Mouse (Mus musculus): ENCODE measurements around the gene Pcnp. TPM values are rescaled to one million over a fixed set of nuclear protein-coding genes. Genes with fewer than 3 reads are reported as not detected.

Gene Pcnp
- polyA plus RNA-seq, 1 experiment from 2014 or later = 195 TPM

DNA sequence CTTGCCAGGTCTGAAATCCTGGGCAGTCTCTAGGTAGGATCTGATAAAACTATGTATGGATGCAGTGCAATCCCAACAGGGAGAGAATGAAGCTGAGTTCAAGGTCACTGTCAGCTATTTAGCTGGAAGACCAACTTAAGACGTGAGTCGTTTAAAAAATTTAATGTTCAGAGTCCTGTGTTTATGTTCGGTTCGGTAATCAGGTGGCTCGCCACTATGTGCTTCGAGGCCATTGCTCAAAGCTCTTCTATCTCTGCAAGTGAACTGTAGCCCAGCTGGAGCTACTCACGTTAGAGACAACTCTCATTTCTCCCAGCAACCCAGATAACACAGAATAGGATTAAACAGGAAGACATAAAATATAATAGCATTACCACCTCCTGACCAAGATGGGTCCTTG is 15.5 kb downstream of the Pcnp start:
- Histone ChIP-seq H3K36me3 (ENCODE audit: control insufficient read depth, insufficient read depth, low read length) (peaks cover 17% of the 10 kb centered on the region), H3K4me2 (no peak overlapping the region), H3K4me1 (replicated peaks; ENCODE audit: control insufficient read depth, insufficient read depth, low read length) (no peaks in the 10 kb centered on the region), H3K27ac (ENCODE audit: low read depth, low read length) (no peak overlapping the region), H3K9ac (ENCODE audit: low read depth, low read length) (no peak overlapping the region), H3K27me3 (replicated peaks; ENCODE audit: control insufficient read depth, insufficient read depth, low read length) (no peaks in the 10 kb centered on the region), H3K9me3 (ENCODE audit: control insufficient read depth, low read length) (no peaks in the 10 kb centered on the region), H3K4me3 (ENCODE audit: low read depth, low read length) (no peak overlapping the region)
- no peak for DNase-seq (ENCODE audit: low spot score)
- no peak for ATAC-seq (replicated peaks; ENCODE audit: low FRiP score)
- WGBS = 83% methylated on average over 7 of the region's 7 CpGs

DNA sequence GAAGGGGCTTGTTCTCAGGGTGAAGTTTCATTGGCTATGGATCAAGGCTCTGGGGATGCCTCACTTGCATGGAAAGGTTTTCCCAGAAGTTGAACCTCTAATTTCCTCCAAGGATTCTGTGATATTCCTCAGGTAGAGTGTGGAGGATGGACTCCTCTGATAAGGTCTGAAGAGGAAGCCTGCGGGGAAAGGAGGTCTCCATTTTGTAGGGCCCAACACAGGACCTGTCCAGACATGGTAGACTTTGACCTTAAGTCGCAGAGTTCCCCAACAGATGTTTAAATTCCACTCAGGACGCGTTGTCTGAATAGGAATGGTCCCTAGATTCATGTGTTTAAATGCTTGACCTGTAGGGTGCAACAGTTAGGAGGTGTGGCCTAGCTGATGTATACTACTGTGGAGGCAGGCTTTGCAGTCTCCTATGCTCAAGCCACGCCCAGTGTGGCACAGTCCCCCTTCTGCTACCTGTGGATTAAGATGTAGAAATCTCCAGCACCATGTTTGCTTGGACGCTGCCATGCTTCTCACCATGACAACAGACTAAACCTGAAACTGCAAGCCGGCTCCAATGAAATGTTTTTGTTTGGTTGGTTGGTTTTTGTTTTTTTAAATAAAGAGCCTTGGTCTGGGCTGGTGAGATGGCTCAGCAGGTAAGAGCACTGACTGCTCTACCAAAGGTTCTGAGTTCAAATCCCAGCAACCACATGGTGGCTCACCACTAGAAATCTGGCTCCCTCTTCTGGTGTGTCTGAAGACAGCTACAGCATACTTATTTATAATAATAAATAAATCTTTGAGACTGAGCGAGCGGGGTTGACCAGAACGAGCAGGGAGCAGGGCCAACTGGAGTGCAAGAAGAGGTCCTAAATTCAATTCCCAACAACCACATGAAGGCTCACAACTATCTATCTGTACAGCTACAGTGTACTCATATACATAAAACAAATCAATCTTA is 16.5 kb downstream of the Pcnp start:
- Histone ChIP-seq H3K4me1 (replicated peaks; ENCODE audit: control insufficient read depth, insufficient read depth, low read length) (no peaks in the 10 kb centered on the region), H3K9me3 (ENCODE audit: control insufficient read depth, low read length) (no peaks in the 10 kb centered on the region), H3K36me3 (ENCODE audit: control insufficient read depth, insufficient read depth, low read length) (peaks cover 9% of the 10 kb centered on the region), H3K4me2 (no peak overlapping the region), H3K27ac (ENCODE audit: low read depth, low read length) (no peak overlapping the region), H3K4me3 (ENCODE audit: low read depth, low read length) (no peak overlapping the region), H3K27me3 (replicated peaks; ENCODE audit: control insufficient read depth, insufficient read depth, low read length) (no peaks in the 10 kb centered on the region), H3K9ac (ENCODE audit: low read depth, low read length) (no peak overlapping the region)
- DNase-seq (ENCODE audit: low spot score) (no peak), ATAC-seq (replicated peaks; ENCODE audit: low FRiP score) (peak; percentile 51; the same call in 1 of the 2 replicates)
- 91% methylated on average over 10 of the region's 10 CpGs for WGBS

DNA sequence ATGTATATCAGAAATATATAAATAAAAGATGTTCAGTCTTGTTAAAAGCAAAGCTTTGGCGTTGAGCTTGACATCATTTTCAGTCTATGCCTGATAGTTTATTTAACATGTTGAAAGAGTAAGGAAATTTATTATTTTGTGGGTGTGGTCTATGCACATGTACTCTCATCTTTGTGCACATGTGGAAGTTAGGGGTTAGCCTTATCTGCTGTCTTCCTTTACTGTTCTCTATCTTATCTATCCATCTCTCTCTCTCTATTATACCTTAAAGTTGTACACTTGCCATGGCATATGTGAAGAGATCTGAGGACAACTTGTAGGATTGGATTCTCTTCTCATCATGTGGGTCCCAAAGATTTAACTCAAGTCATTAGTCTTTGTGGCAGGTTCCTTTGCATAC is 20.7 kb downstream of the Pcnp start:
- H3K4me2 ChIP-seq = no peak overlapping the region
- H3K9me3 ChIP-seq (ENCODE audit: control insufficient read depth, low read length) = no peaks in the 10 kb centered on the region
- no peak overlapping the region for H3K9ac ChIP-seq (ENCODE audit: low read depth, low read length)
- H3K27ac ChIP-seq (ENCODE audit: low read depth, low read length) = no peak overlapping the region
- H3K4me3 ChIP-seq (ENCODE audit: low read depth, low read length) = no peak overlapping the region
- peaks cover 15% of the 10 kb centered on the region; the same call in 1 of the 2 replicates for H3K36me3 ChIP-seq (ENCODE audit: control insufficient read depth, insufficient read depth, low read length)
- H3K27me3 ChIP-seq (replicated peaks; ENCODE audit: control insufficient read depth, insufficient read depth, low read length) = no peaks in the 10 kb centered on the region
- ATAC-seq (replicated peaks; ENCODE audit: low FRiP score) (no peak), DNase-seq (ENCODE audit: low spot score) (no peak)
- no peaks in the 10 kb centered on the region for H3K4me1 ChIP-seq (replicated peaks; ENCODE audit: control insufficient read depth, insufficient read depth, low read length)
- 84% methylated on average over 1 of the region's 1 CpGs for WGBS

DNA sequence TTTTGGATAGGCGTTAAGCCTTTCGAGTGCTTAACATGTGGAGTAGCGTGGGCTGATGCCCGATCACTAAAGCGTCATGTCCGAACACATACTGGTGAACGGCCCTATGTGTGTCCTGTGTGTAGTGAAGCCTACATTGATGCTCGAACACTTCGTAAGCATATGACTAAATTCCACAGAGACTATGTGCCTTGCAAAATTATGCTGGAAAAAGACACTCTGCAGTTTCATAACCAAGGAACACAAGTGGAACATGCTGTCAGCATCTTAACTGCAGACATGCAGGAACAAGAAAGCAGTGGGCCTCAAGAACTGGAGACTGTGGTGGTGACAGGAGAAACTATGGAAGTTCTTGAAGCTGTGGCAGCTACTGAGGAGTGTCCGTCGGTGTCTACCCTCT is 22.7 kb downstream of the Pcnp start:
- WGBS = 92% methylated on average over 11 of the region's 11 CpGs
- peaks cover 16% of the 10 kb centered on the region; the same call in 1 of the 2 replicates for H3K36me3 ChIP-seq (ENCODE audit: control insufficient read depth, insufficient read depth, low read length)
- DNase-seq (ENCODE audit: low spot score) (no peak), ATAC-seq (replicated peaks; ENCODE audit: low FRiP score) (no peak)
- H3K4me2 ChIP-seq = no peak overlapping the region
- no peaks in the 10 kb centered on the region for H3K27me3 ChIP-seq (replicated peaks; ENCODE audit: control insufficient read depth, insufficient read depth, low read length)
- no peak overlapping the region for H3K9ac ChIP-seq (ENCODE audit: low read depth, low read length)
- no peaks in the 10 kb centered on the region for H3K4me1 ChIP-seq (replicated peaks; ENCODE audit: control insufficient read depth, insufficient read depth, low read length)
- H3K27ac ChIP-seq (ENCODE audit: low read depth, low read length) = no peak overlapping the region
- H3K9me3 ChIP-seq (ENCODE audit: control insufficient read depth, low read length) = no peaks in the 10 kb centered on the region
- no peak overlapping the region for H3K4me3 ChIP-seq (ENCODE audit: low read depth, low read length)

DNA sequence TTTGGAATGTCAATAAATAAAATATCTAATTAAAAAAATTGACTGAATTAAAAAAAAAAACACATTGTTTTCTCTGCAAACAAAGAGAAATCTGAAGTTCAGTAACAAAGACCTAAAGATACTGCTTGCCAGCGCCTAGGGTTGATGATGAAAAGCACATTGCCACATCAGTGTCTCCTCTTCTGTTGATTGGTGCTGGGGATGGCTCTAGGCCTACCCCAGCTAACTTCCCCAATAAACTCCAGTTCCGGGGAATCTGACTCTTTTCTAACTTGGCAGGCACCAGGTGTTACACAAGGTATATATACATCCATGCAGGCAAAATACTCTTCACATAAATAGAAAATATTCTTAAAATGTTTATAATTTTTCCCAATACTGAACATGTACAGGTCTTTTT is 35.3 kb downstream of the Pcnp start:
- no peaks in the 10 kb centered on the region for H3K9me3 ChIP-seq (ENCODE audit: control insufficient read depth, low read length)
- DNase-seq (ENCODE audit: low spot score) (no peak), ATAC-seq (replicated peaks; ENCODE audit: low FRiP score) (no peak)
- H3K4me2 ChIP-seq = no peak overlapping the region
- H3K27me3 ChIP-seq (replicated peaks; ENCODE audit: control insufficient read depth, insufficient read depth, low read length) = no peaks in the 10 kb centered on the region
- no peak overlapping the region for H3K9ac ChIP-seq (ENCODE audit: low read depth, low read length)
- H3K4me1 ChIP-seq (replicated peaks; ENCODE audit: control insufficient read depth, insufficient read depth, low read length) = no peaks in the 10 kb centered on the region
- no peak overlapping the region for H3K4me3 ChIP-seq (ENCODE audit: low read depth, low read length)
- H3K36me3 ChIP-seq (ENCODE audit: control insufficient read depth, insufficient read depth, low read length) = peaks cover 14% of the 10 kb centered on the region
- H3K27ac ChIP-seq (ENCODE audit: low read depth, low read length) = no peak overlapping the region
- WGBS = 89% methylated on average over 2 of the region's 2 CpGs

DNA sequence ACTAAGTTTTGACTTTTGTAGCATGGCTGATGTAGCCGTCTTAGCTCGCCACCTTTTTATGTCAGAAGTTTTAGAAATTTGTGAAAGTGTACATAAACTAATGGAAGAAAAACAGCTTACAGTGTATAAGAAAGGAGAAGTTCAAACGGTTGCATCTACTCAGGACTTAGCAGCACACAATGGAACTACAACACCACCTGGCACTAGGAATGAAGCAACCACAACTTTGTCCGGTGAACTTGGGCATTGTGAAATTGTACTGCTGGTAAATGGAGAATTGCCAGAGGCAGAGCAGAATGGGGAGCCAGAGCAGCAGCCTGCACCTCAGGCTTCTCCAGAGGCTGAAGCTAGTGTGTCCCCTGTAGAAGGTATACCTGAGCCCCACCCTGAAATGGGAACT is 39.2 kb downstream of the Pcnp start:
- no peak overlapping the region for H3K27ac ChIP-seq (ENCODE audit: low read depth, low read length)
- H3K27me3 ChIP-seq (replicated peaks; ENCODE audit: control insufficient read depth, insufficient read depth, low read length) = no peaks in the 10 kb centered on the region
- no peak overlapping the region for H3K4me2 ChIP-seq
- DNase-seq (ENCODE audit: low spot score) (no peak), ATAC-seq (replicated peaks; ENCODE audit: low FRiP score) (no peak)
- no peaks in the 10 kb centered on the region for H3K9me3 ChIP-seq (ENCODE audit: control insufficient read depth, low read length)
- H3K4me1 ChIP-seq (replicated peaks; ENCODE audit: control insufficient read depth, insufficient read depth, low read length) = no peaks in the 10 kb centered on the region
- H3K4me3 ChIP-seq (ENCODE audit: low read depth, low read length) = no peak overlapping the region
- 93% methylated on average over 4 of the region's 4 CpGs for WGBS
- no peak overlapping the region for H3K9ac ChIP-seq (ENCODE audit: low read depth, low read length)
- H3K36me3 ChIP-seq (ENCODE audit: control insufficient read depth, insufficient read depth, low read length) = peaks cover 17% of the 10 kb centered on the region

DNA sequence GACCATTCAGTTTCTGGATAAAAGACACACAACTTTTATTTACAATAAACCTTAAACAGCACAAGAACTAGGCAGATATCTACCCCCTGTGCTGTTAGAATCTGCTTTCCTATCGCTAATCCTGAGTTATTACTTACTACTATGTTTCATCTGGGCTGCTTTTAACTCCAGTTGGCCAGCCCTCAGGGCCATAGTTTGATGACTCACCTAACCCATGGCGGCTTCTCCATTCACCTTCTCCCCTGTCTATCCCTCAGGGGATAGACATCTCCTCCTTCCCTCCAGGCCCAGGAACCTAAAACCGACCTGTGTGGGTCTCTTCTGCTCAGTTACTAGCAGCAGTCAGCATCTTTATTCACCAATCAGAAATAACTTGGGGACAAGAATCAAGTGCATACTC is 43.5 kb downstream of the Pcnp start:
- WGBS = 78% methylated on average over 3 of the region's 3 CpGs

DNA sequence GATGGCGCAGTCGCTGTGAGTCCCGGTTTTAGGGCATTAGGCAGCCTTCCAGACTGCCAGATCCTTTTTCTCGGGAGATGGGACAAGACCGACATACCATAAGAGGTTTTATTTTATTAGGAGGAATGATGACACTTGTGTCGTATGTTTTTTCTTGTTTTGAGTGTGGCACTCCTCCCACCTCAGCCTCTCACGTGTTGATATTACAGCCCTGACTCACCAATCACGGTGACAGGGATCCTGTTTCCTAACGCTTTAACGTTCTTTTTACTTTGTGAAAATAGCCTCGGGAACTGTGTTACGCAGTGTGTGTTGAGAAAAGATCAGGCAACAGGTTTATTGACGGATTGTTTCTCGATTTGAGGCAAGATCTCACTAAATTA is 54.6 kb downstream of the Pcnp start:
- Histone ChIP-seq H3K4me1 (replicated peaks; ENCODE audit: control insufficient read depth, insufficient read depth, low read length) (peaks cover 21% of the 10 kb centered on the region), H3K9ac (ENCODE audit: low read depth, low read length) (peak overlapping the region; percentile 96), H3K9me3 (ENCODE audit: control insufficient read depth, low read length) (no peaks in the 10 kb centered on the region), H3K27ac (ENCODE audit: low read depth, low read length) (no peak overlapping the region), H3K4me2 (peak overlapping the region; percentile 88), H3K36me3 (ENCODE audit: control insufficient read depth, insufficient read depth, low read length) (peaks cover 16% of the 10 kb centered on the region), H3K27me3 (replicated peaks; ENCODE audit: control insufficient read depth, insufficient read depth, low read length) (no peaks in the 10 kb centered on the region), H3K4me3 (ENCODE audit: low read depth, low read length) (peak overlapping the region; percentile 99)
- DNase-seq (ENCODE audit: low spot score) (no peak), ATAC-seq (replicated peaks; ENCODE audit: low FRiP score) (no peak)
- WGBS = 7% methylated on average over 14 of the region's 14 CpGs

More for the DNA sequence above, 43.5 kb downstream of the Pcnp start:
- Histone ChIP-seq H3K4me2 (no peak overlapping the region), H3K36me3 (ENCODE audit: control insufficient read depth, insufficient read depth, low read length) (peaks cover 18% of the 10 kb centered on the region), H3K4me1 (replicated peaks; ENCODE audit: control insufficient read depth, insufficient read depth, low read length) (no peaks in the 10 kb centered on the region), H3K27ac (ENCODE audit: low read depth, low read length) (no peak overlapping the region), H3K4me3 (ENCODE audit: low read depth, low read length) (no peak overlapping the region), H3K9me3 (ENCODE audit: control insufficient read depth, low read length) (no peaks in the 10 kb centered on the region), H3K9ac (ENCODE audit: low read depth, low read length) (no peak overlapping the region), H3K27me3 (replicated peaks; ENCODE audit: control insufficient read depth, insufficient read depth, low read length) (no peaks in the 10 kb centered on the region)
- no peak for ATAC-seq (replicated peaks; ENCODE audit: low FRiP score)
- DNase-seq (ENCODE audit: low spot score) = no peak

Measured in liver, embryonic 11.5 days (tissue).